Mouse (Mus musculus) adipose tissue, adult 10 weeks (tissue): ENCODE data around the gene Mxi1. TPM values are rescaled to one million over a fixed set of nuclear protein-coding genes. Genes with fewer than 3 reads are reported as not detected.

Experiments used
- polyA plus RNA-seq: library from polyadenylated mRNA; stranded (reverse); fragments of 350-450 nt; fragmentation: Illumina TruSeq; extraction: RNeasy Lipid Tissue Mini Kit (QIAGEN cat#74804); gene quantifications from one replicate; pipeline ENCODE4 v1.2.3, GENCODE M21; 2014; ENCODE audit warnings: low read depth, low replicate concordance

Gene Mxi1
- 42.4 TPM for polyA plus RNA-seq

DNA sequence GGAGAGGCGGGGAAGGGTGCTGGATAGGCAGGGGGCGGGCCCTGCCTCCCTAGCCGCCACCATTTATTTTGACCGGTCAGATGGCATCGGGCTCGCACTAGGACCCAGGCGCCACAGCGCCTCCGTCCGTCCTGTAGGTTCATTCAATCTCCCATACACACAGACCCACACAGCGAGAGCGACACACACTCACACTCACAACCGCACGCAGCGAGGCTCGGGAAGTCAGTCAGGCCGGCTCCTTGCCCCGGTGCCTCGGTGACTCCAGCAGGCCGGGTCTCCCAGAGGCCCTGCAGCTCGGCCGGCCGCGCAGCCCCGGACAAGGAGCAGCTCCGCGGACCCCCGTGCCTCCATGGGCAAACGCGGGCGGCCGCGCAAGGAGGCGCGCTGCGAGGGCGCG, at the start of gene Mxi1:
Gene Mxi1, plus strand, starts transcription at position 171 of the 400 bp plus-strand sequence.

DNA sequence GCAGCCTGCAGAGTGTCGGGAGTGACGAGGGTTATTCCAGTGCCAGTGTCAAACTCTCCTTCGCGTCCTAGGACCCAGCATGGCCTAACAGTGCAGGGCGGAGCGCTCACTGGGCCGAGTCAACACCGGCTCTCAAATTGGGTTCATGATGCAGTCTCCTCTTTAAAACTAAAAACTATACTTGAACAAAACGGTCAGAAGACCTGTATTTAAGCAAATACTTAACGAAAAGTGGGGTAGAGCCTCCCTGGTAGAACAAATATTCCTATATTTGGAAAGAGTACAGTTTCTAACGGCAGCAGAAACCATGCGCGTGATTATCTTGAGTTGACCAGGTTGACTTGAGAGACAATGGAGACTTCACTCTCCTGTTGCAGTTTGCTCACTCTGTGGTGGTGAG, 61.3 kb downstream of the Mxi1 start, which contains the start of gene Gm10197:
Gene Gm10197, minus strand, starts transcription at position 101 of the 400 bp plus-strand sequence.

DNA sequence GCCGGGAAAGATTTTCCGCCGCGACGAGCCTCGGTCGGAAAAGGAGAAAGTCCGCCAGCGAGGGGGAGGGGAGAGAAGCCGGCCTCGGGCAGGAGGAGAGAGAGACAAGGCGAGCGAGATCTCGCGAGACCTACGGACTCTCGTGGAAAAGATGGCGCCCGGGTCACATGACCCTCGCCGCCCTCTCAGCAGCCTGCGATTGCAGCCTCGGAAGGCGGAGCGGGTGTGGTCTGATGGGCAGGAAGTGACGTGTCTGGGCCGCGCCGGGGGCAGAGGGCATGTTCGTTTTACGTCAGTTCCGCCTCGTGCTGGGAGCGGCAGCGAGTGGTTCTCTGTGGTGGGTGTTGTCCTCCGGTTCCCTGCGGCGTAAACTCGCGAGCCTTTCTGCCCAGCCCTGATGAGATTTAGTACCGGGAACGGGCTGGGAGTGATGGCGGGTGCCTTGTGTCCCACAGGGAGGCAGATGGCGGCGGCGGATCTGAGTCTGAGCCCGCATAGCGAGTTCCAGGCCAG, 80.2 kb downstream of the Mxi1 start, which contains the start of gene Smndc1:
Gene Smndc1, minus strand, starts transcription at position 84 of the 513 bp plus-strand sequence.

Other genes with a start within 250 kb of the Mxi1 start
- 41.9 TPM for gene Add3, start 170.1 kb upstream of the Mxi1 start, polyA plus RNA-seq
- not detected for gene Gm10197, start 61.2 kb downstream of the Mxi1 start, polyA plus RNA-seq
- 32.8 TPM for gene Smndc1, start 80.1 kb downstream of the Mxi1 start, polyA plus RNA-seq
- 17.8 TPM for gene Dusp5, start 218.6 kb downstream of the Mxi1 start, polyA plus RNA-seq